Mouse (Mus musculus) ES-CJ7 (cell line): ENCODE measurements around the gene Uqcc3.
"Not testable (repeated sequence)": the region's sequence is repeated elsewhere in the genome, so short reads cannot be mapped to it uniquely, and the experiment has no call there.

Source experiments
- DNase-seq: peaks from one replicate; pipeline ENCODE4 v3.0.0; 2011; ENCODE audit warnings: low read depth, low spot score

The Uqcc3 gene

DNA sequence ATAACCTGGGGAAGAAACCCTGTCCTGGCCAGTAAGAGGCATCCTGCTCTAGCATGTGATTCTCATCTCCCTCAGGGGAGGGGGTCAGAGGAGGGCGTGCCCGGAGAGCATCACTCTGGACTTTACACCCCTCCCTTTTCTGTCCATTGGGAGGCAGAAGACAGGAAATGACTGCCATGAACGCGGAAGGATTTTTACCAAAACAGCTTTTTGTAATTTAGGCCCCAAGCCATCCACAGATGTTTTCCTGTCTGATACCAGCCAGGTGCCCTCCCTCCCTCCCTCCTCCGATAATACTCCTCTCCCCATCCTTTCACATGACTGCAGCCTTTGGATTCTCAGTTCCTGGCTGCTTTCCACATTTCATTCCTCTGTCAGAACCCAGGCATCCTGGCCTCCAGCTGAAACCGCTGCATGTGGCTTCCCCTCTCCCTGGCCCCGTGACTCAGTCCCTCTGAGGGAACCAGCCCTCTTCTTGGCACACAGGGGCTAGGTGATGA, 30.3 kb downstream of the Uqcc3 start, which contains the start of gene Lrrn4cl:
TSS of gene Lrrn4cl (plus strand) at position 367 of the 500 bp plus-strand sequence.
- peak; percentile 74 for DNase-seq

DNA sequence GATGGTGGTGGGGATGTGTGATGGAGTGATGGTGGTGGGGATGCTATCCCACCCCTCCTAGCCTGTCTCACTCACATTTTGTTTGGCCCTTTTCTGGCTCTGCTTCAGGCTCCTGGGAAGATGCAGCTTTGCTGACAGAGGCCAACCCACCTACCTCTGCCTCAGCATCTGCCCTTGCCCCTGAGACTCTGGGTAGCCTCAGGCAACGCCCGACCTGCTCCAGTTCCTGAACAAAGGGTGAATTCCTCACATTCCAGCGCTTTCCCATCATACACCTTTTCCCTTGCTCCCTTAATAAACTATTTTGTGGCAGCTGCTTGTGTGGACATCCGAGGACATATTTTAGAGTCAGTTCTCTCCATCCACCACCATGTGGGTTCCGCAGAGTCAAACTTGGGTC, 32.4 kb downstream of the Uqcc3 start:
- DNase-seq: peak; percentile 59

DNA sequence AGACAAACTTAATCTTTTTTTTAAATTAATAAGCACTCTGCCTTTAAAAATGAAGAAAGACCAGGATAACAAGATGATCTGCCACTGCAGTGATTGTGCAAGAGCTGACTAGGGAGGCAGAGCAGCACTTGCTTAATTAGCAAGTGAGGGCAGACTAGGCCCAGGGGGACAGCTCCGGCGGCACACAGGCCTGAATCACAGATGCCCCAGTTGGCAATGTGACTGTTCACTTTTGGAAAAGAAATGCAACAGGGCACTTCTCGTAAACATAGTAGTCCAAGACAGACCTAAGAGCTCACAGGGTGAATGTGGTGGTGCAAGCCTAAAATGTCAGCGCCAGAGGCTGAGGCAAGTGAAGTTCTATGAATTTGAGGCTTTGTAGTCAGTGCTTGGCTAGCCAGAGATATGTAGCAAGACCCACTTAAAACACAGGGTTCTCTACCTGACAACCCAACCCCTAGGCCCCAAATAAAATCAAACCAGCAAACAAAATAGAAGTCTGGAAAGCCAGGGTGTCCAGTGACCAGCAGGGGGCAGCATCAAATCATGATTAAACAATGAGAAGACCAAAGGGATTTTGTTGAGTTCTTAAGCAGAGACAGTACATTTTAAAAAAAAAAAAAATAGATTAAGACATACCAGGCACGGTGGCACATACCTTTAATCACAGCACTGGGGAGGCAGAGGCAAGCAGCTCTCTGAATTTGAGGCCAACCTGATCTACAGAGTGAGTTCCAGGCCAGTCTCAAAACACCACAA, 36.2 kb downstream of the Uqcc3 start:
- DNase-seq: peak; percentile 80

DNA sequence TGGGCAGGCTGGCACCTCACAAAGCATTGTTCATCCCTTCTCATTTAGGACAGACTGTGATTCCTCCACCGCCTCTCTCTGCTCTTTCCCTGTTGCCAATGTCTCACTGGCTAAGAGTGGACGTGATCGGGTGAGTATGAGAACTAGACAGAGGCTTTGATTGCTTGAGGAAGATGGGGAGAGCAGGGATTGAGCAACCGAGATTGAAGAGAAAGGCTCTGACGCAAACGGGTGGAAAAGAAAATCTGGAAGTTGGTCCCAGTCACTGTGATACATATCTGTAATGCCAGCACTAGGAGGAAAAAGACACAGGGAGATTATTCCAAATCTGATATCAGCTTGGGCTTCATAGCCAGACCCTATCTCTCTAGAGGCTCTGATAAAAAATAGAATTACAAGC, 37.8 kb downstream of the Uqcc3 start:
- no peak for DNase-seq

DNA sequence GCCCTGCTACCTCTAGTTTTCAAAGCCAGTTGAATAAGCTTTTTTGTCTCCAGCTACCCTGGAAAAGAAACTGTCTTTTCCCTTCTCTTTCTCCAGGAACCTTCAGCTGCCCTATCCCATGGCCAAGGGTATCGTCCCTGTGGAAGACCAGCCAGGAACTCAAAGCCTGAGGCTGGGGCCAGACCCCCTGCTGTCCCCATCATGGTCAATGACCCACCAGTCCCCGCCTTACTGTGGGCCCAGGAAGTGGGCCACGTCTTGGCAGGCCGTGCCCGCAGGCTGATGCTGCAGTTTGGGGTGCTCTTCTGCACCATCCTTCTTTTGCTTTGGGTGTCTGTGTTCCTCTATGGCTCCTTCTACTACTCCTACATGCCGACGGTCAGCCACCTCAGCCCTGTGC, 39.7 kb downstream of the Uqcc3 start:
- DNase-seq: no peak

DNA sequence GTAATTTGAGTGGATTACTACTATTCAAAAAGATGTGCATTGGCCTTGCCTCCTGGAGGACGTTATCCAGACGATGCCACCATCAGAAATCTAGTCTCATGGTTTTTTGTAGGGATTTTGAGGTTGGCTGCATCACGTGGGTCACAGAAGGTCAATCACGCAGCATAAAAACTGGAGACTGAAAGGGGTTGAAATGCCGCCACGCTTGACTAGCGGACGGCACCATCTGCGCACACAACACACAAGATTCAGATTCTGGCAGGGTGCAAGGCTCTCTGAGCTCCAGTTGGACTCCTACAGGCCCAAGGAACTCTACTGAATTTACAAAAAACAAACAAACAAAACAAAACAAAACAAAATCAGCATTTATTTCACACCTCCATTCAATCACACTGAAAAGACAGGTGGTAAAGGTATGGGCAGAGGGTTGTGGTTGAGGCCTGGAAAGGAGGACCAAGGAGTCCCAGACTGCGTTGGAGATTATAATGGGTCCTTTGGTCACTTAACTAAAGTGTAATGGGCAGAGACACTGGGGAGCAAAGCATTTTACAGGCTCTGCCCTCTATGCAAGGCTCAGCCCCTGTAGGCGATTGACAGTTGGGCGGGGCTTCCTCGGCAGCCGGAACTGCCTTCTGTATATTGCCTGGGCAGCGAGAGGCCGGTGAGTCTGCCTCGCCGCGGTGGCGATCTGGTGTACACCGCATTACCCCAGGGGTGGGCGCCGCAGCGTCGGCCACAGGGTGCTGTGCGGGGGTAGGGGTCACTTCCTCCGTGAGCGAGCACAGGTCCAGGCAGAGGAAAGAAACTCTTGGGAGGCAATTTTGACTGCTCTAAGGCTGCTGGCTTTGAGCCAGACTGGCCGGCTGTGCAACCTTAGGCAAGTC, 40.6 kb downstream of the Uqcc3 start:
- DNase-seq: no peak

DNA sequence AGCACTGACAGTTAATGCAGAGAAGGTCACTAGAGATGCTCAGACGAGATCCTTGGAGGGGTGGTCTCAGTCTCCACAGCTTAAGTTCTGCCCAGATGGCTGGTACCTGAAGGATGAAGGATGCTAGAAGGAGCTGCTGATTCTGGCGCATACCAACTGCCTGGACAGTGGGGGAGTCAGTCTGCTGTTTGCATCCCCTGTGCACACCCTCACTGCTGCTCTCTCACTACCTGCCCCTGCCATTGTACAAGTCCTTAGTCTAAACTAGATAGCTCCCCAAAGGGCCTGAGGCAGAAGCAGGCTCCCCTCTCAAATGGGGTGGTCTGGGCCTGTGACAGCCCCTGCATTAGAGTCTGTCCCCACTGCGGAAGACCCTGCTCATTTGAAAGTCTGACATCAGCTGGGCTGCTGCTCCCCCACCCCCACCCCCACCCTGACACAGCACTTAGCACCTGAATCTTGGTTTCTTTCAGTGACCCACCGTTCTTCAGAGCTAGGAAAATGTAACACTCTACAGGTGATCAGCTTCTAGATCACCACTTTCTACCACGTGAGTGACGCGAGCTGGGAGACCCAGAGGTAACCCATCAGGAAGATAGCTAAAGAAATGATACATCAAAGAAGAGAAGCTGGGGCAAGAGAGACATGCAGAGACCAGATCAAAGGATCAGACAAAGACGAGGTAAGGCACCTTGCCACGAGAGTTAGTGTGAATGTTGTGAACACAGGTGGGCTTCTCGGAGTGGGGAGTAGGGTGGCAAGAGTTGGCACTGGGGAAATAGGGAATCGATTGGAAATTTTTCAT, 41.4 kb downstream of the Uqcc3 start, which contains the start of gene Gng3:
TSS of gene Gng3 (minus strand) at position 92 of the 805 bp plus-strand sequence.
- DNase-seq: peak; percentile 92

DNA sequence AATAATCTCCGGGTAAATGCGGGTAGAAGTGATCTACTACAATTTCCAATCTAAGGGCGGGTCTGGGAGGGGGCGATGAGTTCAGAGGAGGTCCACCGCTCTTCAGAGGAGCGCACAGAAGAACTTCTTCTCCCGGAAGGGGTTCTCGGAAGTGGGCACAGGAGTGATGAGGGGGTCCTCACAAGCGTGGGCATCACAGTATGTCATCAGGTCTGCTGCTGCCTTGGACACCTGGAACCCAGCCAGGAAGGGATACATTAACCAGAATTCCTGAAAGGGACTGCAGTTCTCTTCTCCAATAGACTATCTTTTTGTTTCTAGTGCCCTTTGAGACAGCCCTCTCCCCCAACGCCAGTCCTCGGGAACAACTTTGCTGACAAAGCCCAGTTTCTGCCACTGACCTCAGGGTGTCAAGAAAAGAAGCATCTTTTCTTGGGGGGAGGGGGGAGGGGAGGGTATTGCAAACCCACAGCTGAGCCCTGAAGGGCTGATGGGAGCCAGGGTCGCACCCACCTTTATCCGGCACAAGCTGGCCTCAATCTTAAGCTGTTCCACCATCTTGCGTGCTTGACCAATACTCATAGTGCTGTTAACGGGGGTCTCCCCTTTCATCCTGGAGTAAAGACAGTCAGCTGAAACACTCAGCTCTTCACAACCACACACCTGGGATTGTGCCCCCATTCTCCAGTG, 42.5 kb downstream of the Uqcc3 start:
- DNase-seq: no peak

DNA sequence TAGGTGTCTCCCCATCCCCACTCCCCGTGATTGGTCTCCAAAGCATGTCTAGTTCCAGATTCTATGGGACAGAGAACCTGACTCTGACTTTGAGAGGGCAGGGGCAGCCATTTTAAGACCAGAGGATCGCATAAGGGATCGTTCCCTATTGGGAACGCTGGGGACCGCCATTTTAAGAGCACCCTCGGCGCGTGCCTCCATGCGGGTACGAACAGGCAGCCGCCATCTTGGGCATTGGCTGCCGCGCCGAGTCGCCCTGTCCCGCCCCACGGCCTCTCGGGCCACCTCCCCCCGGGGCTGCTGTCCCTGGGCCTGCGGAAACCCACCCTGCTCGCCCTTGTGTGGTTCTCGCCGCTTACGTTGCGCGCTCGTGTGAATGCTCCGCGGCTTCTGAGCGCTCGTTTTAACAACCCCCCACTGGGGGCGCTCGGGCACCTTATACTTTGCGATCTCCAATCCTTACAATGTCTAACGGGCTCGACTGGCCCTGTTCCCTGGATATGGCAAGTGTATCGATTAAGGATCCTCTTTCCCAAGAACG, 43.4 kb downstream of the Uqcc3 start, which contains the start of gene Bscl2:
TSS of gene Bscl2 (plus strand) at position 217 of the 541 bp plus-strand sequence.
- DNase-seq: peak; percentile 89

DNA sequence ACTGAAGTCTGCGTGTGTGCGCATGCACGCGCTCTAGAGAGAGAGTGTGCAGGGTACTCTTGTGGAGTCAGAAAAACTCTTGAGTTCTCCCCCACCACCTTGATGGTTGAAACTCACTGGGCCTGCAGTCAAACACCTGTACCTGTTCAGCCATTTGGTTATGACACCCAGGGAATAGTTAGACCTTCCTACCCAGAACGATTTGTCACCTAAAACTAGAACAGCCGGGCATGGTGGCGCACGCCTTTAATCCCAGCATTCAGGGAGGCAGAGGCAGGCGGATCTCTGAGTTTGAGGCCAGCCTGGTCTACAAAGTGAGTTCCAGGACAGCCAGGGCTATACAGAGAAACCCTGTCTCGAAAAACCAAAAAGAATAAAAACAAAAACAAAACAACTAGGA, 44.4 kb downstream of the Uqcc3 start:
- DNase-seq: not testable (repeated sequence)

DNA sequence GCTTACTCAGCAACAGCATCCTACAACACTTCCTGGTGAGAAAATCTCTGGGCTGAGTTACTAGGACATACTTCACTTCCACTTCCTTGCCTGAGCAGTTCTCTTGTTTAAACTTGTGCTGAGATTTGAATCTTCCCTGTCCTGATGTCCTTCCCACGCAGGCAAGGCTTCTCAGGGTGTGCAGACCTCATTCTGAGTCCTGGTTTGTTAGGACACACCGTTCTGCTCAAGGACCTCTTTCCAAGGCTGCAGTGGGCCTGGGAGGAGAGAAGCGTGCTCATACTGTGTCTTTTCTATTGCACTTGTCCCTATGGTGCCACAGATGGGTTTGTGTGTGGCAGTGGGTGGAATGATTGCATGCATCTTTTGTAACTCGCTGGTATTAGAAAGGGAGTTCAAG, 47.8 kb downstream of the Uqcc3 start:
- DNase-seq: no peak

DNA sequence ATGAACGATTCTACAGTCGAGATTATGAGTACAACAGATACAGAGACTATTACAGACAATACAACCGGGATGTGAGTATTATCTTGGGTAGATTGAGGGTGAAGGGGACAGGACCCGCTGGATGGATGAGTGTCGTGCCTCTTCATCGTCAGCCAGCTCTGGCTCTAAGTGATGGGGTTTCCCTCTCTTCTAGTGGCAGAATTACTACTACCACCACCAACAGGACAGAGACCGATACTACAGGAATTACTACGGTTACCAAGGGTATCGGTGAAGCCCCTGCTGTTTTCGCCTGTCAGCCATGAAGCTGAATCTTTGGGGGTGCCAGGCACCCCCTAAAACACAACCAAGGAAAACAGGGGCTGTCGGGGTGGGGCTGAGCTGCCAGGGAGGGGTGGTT, 49.5 kb downstream of the Uqcc3 start:
- peak; percentile 51 for DNase-seq

DNA sequence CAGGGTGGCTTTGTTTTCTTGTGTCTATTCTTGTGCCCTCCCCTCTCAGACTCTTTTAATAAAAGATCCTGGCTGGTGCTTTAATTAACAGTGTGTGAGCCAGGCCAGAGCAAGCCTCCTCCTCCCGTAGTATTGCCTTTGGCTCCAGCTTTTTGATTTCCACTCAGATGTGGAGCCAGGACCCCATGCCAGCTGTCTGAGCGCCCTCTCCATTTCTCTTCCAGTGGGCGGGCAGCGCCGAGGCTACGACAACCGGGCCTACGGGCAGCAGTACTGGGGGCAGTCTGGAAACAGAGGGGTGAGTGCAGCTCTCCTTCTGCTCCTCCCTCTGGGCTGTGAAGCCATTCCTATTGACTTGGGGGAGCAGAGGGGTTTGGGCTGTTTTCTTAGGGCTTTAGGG, 50.1 kb downstream of the Uqcc3 start:
- no peak for DNase-seq
